Mouse (Mus musculus): Measurements from ENCODE around the gene Hist1h2br. TPM values are rescaled to one million over a fixed set of nuclear protein-coding genes. Genes with fewer than 3 reads are reported as not detected.
"Not testable (repeated sequence)": the region's sequence is repeated elsewhere in the genome, so short reads cannot be mapped to it uniquely, and the experiment has no call there.

Gene Hist1h2br
- polyA plus RNA-seq, 1 experiment: 27.4 TPM

DNA sequence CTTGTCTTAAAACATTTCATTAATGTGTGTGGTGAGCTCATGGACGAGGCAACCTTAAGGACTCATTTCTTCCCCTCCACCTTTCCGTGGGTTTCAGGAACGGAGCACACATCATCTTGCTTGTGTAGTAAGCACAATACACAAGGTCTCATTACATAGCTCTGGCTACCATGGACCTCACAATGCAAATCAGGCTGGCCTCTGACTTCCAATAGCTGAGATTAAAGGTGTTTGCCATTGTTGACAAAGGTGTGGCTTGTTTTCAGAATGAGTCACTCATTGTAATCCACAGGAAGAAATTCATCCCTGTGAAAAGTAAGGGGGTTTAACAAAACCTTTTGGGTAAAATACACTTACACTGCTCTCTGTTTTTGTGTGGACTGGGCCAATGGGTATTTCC is 5.0 kb upstream of the Hist1h2br start:
- H3K27me3 ChIP-seq (ENCODE audit: control insufficient read depth, insufficient read depth, low read length): no peaks in the 10 kb centered on the region
- H3K27ac ChIP-seq (ENCODE audit: insufficient read depth, low read depth, low read length): no peak overlapping the region
- 27% methylated on average over 3 of the region's 3 CpGs for WGBS
- no peaks in the 10 kb centered on the region for H3K36me3 ChIP-seq (ENCODE audit: control insufficient read depth, insufficient read depth, low read length)
- TF ChIP-seq CTCF (IDR thresholded peaks at IDR 0.05; ENCODE audit: extremely low read depth, insufficient read length, insufficient replicate concordance, low read depth, low read length) (no peak), POLR2A (IDR thresholded peaks at IDR 0.05; ENCODE audit: low read depth, low read length) (no peak)
- no peak overlapping the region for H3K4me3 ChIP-seq (ENCODE audit: low read depth, low read length)
- peaks cover 9% of the 10 kb centered on the region; the same call in 1 of the 2 replicates for H3K4me1 ChIP-seq (ENCODE audit: control insufficient read depth, insufficient read depth, insufficient read length, low read length)

DNA sequence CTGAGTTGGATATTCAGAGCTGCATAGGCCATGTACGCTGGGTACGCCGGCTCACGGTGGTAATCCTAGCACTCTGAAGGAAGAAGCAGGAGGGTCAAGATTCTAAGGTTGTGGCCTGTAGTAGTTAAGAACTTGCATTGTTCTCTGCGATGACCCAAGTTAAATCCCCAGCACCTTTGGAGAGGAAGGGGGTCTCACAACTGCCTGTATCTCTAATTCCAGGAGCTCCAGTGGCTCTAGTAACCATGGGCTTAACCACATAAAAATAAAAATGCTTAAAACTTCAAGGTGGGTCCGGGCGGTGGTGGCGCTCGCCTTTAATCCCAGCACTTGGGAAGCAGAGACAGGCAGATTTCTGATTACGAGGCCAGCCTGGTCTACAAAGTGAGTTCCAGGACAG is 3.2 kb upstream of the Hist1h2br start:
- peaks cover 9% of the 10 kb centered on the region; the same call in 1 of the 2 replicates for H3K4me1 ChIP-seq (ENCODE audit: control insufficient read depth, insufficient read depth, insufficient read length, low read length)
- H3K27me3 ChIP-seq (ENCODE audit: control insufficient read depth, insufficient read depth, low read length): no peaks in the 10 kb centered on the region
- no peak for TF ChIP-seq POLR2A (IDR thresholded peaks at IDR 0.05; ENCODE audit: low read depth, low read length)
- no peak for TF ChIP-seq CTCF (IDR thresholded peaks at IDR 0.05; ENCODE audit: extremely low read depth, insufficient read length, insufficient replicate concordance, low read depth, low read length)
- H3K27ac ChIP-seq (ENCODE audit: insufficient read depth, low read depth, low read length): no peak overlapping the region
- H3K4me3 ChIP-seq (ENCODE audit: low read depth, low read length): no peak overlapping the region
- 95% methylated on average over 10 of the region's 10 CpGs for WGBS
- H3K36me3 ChIP-seq (ENCODE audit: control insufficient read depth, insufficient read depth, low read length): no peaks in the 10 kb centered on the region

DNA sequence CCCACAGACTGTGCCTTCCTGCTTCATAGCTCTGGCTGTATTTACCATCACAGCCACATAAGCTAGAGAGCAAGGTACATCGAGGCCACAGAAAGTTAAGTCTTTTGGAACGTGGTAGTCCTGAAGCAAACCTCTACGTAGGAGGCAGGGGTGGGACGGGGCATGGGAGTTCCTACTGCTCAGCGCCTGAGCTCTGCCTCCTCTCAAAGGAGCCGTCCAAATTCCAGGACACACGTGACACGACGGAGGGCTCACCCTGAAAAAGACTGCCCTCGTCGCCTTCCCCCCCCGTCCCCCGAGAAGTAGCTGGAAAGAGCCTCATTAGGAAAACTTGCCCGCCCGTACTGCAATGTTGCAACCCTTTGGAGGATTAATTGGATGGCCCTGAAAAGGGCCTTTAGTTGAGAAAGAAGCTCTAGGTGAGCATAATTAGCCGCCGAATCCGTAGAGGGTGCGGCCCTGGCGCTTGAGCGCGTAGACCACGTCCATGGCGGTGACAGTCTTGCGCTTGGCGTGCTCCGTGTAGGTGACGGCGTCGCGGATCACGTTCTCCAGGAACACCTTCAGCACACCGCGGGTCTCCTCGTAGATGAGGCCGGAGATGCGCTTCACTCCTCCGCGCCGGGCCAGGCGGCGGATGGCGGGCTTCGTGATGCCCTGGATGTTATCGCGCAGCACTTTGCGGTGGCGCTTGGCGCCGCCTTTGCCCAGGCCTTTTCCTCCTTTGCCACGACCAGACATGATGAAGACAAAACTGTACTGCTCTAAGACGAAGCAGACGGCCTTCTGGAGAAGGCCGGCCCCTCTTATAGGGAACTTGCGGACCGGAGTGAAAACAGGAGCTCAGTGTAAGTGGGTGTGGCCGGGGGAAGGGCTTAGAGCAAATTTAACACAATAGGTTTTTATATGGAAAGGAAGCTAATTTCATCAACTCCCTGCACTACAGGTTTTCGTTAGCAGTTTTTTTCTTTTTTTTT is 1.8 kb upstream of the Hist1h2br start, which contains the start of gene Hist1h4n:
Gene Hist1h4n, minus strand, starts transcription at position 779 of the 977 bp plus-strand sequence.
- TF ChIP-seq POLR2A (IDR thresholded peaks at IDR 0.05; ENCODE audit: low read depth, low read length): peak; percentile 32; the same call in 1 of the 2 replicates
- not testable (repeated sequence) for H3K4me1 ChIP-seq (ENCODE audit: control insufficient read depth, insufficient read depth, insufficient read length, low read length); H3K27me3 ChIP-seq (ENCODE audit: control insufficient read depth, insufficient read depth, low read length); H3K36me3 ChIP-seq (ENCODE audit: control insufficient read depth, insufficient read depth, low read length); H3K27ac ChIP-seq (ENCODE audit: insufficient read depth, low read depth, low read length)
- peak within 1 kb of the TSS; percentile 45 for H3K4me3 ChIP-seq (ENCODE audit: low read depth, low read length)
- WGBS: under 1% methylated on average over 27 of the region's 58 CpGs

DNA sequence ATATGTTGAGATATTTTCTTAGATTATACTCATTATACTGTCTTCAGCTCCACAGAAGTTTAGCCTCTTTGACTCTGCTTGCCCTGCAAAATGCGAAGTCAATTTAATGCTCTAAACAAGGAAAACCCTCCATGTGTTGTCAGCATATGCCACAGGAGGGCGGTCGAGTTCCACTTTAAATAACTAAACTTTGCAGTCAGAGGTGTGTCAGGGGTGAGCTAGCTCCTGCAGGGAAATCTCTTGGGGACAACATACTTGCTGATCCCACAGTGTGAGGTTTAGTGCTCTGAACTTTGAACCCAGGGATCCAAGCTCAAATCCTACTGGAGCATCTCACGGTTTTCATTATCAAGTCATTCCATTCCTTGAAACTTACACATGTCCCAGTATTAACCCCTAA is 7.0 kb downstream of the Hist1h2br start:
- not testable (repeated sequence) for H3K4me3 ChIP-seq (ENCODE audit: low read depth, low read length); H3K4me1 ChIP-seq (ENCODE audit: control insufficient read depth, insufficient read depth, insufficient read length, low read length); H3K27ac ChIP-seq (ENCODE audit: insufficient read depth, low read depth, low read length); H3K27me3 ChIP-seq (ENCODE audit: control insufficient read depth, insufficient read depth, low read length); H3K36me3 ChIP-seq (ENCODE audit: control insufficient read depth, insufficient read depth, low read length)
- WGBS: no CpG with 5 or more reads among the region's 4 CpGs

DNA sequence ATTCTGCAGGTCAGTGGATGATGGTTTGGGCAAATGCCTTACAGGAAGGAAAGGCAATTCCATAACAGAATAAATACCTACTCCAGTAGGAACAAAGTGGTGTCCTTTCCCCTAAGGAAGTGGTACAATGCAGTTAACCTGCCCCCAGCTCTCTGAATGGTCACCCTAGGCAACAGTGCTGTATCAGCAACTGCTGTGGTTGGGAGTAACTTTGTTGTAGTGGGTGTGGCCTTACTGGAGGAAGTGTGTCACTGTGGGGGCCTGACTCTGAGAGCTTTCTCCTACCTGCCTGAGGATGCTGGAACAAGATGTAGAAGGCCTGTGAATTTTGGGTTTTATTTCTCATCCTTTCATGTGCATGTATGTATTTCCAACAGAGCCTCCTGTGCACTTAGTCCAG is 12.8 kb downstream of the Hist1h2br start:
- not testable (repeated sequence) for H3K4me1 ChIP-seq (ENCODE audit: control insufficient read depth, insufficient read depth, insufficient read length, low read length); H3K27me3 ChIP-seq (ENCODE audit: control insufficient read depth, insufficient read depth, low read length); H3K4me3 ChIP-seq (ENCODE audit: low read depth, low read length); H3K36me3 ChIP-seq (ENCODE audit: control insufficient read depth, insufficient read depth, low read length); H3K27ac ChIP-seq (ENCODE audit: insufficient read depth, low read depth, low read length)

DNA sequence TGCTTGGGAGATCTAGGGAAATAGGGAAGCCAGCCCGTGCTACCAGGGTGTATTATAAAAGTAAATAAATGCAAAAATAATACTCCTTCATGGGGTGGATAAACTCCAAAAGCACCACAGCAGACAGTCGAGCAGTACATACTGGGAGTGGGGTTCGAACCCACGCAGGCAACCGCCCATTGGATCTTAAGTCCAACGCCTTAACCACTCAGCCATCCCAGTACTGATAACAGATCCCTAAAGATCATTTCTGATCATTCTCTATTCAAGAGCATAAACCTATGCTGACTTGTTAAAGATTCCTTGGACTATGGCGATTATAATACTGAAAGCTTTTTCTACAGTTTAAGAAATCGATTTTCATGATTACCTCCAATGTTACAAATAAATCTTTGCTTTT is 14.3 kb downstream of the Hist1h2br start:
- no peak for TF ChIP-seq CTCF (IDR thresholded peaks at IDR 0.05; ENCODE audit: extremely low read depth, insufficient read length, insufficient replicate concordance, low read depth, low read length)
- no peak for TF ChIP-seq POLR2A (IDR thresholded peaks at IDR 0.05; ENCODE audit: low read depth, low read length)
- Histone ChIP-seq H3K27me3 (ENCODE audit: control insufficient read depth, insufficient read depth, low read length) (no peaks in the 10 kb centered on the region), H3K27ac (ENCODE audit: insufficient read depth, low read depth, low read length) (no peak overlapping the region), H3K36me3 (ENCODE audit: control insufficient read depth, insufficient read depth, low read length) (no peaks in the 10 kb centered on the region), H3K4me1 (ENCODE audit: control insufficient read depth, insufficient read depth, insufficient read length, low read length) (no peaks in the 10 kb centered on the region), H3K4me3 (ENCODE audit: low read depth, low read length) (no peak overlapping the region)
- WGBS: 54% methylated on average over 8 of the region's 8 CpGs

DNA sequence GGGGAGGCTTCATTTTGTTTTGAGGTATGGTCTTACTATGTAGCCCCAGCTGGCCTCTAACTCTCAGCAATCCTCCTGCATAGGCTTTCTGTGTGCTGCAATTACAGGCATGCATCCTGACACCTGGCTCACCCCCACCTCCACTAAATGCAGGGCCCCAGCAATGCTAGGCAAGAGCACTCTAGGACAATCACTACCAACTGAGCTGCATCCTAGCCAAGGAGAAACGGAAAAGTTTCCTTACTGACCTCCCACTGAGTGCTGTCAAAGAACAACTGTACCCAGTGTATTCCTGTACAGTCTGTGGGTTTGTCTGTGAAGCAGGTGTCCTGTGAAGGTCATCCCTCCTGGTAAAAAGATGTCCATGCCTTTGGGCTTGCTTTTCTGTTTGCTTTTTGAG is 17.2 kb downstream of the Hist1h2br start:
- WGBS: 82% methylated on average over 1 of the region's 1 CpGs
- not testable (repeated sequence) for H3K27ac ChIP-seq (ENCODE audit: insufficient read depth, low read depth, low read length); H3K36me3 ChIP-seq (ENCODE audit: control insufficient read depth, insufficient read depth, low read length); H3K27me3 ChIP-seq (ENCODE audit: control insufficient read depth, insufficient read depth, low read length); H3K4me3 ChIP-seq (ENCODE audit: low read depth, low read length); H3K4me1 ChIP-seq (ENCODE audit: control insufficient read depth, insufficient read depth, insufficient read length, low read length)
